Mouse (Mus musculus) lung, embryonic 15.5 days (tissue): ENCODE results near the gene Gm5065. TPM values are rescaled to one million over a fixed set of nuclear protein-coding genes. Genes with fewer than 3 reads are reported as not detected.

Experiments used
- ATAC-seq: fragments of 200-750 bp; cut with Nextera tagmentation; 2 replicates; pipeline ENCODE4 v1.8.0; 2017; ENCODE audit warnings: moderate number of reproducible peaks, borderline replicate concordance; ENCODE audit not compliant: low FRiP score, low TSS enrichment; ENCODE audit errors: extremely low read depth
- H3K27ac ChIP-seq: fragments of 300-500 bp; sonication (generic); 2 replicates; pipeline ENCODE4 v1.5.1; 2015; ENCODE audit warnings: moderate library complexity, mild to moderate bottlenecking, inconsistent platforms
- H3K27me3 ChIP-seq: fragments of 300-500 bp; sonication (generic); 2 replicates; pipeline ENCODE4 v1.6.1; 2015; ENCODE audit warnings: inconsistent platforms
- H3K36me3 ChIP-seq: fragments of 300-500 bp; sonication (generic); 2 replicates; pipeline ENCODE4 v1.6.1; 2015; ENCODE audit warnings: inconsistent platforms
- H3K4me1 ChIP-seq: fragments of 300-500 bp; sonication (generic); 2 replicates; pipeline ENCODE4 v1.6.1; 2015; ENCODE audit warnings: inconsistent platforms
- H3K4me2 ChIP-seq: fragments of 300-500 bp; sonication (generic); 2 replicates; pipeline ENCODE4 v1.6.1; 2015; ENCODE audit warnings: inconsistent platforms, mild to moderate bottlenecking, moderate library complexity
- H3K4me3 ChIP-seq: fragments of 300-500 bp; sonication (generic); 2 replicates; pipeline ENCODE4 v1.5.1; 2015; ENCODE audit warnings: mild to moderate bottlenecking, inconsistent platforms
- H3K9ac ChIP-seq: fragments of 300-500 bp; sonication (generic); 2 replicates; pipeline ENCODE4 v1.6.1; 2015; ENCODE audit warnings: inconsistent platforms
- H3K9me3 ChIP-seq: fragments of 300-500 bp; sonication (generic); 2 replicates; pipeline ENCODE4 v1.6.1; 2016; ENCODE audit warnings: inconsistent platforms
- WGBS: fragments of 180-500 bp; shearing (Covaris S2); methylation state at CpG from one replicate; pipeline ENCODE4 v1.1.7; 2015; 5-methylcytosine and 5-hydroxymethylcytosine counted together
- polyA plus RNA-seq: library from polyadenylated mRNA; unstranded; fragments of >200 nt; fragmentation: Nextera tagmentation; extraction: Ambion mirVana; gene quantifications from 2 replicates; pipeline ENCODE4 v1.2.1, GENCODE M21; 2015

Gm5065 gene
- not detected in 2 replicates for polyA plus RNA-seq

DNA sequence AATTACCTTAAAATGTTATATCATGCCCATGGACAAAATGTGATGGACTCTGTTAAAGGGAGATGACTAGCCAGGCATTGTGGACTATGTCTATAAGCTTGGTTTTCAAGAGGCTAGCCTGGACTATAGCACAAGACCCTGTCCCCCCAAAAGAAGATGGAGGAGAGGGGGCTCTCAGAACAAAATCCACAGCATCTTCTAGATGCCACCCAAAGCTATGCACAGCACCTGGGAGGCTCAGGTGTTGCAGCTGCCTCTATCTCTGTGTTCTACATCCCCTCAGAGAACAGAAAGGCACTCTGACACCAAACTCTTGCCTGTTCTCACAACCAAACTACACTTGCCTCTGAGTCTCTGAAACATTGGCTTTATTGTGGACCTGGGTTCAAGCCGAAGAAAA is at the start of gene Gm5065:
Gene Gm5065 (plus strand): TSS at position 301 of the 400 bp plus-strand sequence.
- Histone ChIP-seq H3K4me2 (no peak within 1 kb of the TSS), H3K9ac (no peak within 1 kb of the TSS), H3K36me3 (no peaks in the 10 kb centered on the region), H3K27me3 (no peaks in the 10 kb centered on the region), H3K4me3 (no peak within 1 kb of the TSS), H3K4me1 (no peaks in the 10 kb centered on the region), H3K9me3 (0 out of 2 replicates have a peak, but pooled peaks cover under 1% of the 10 kb centered on the region), H3K27ac (no peak within 1 kb of the TSS)
- 73% methylated on average over 1 of the region's 1 CpGs for WGBS
- ATAC-seq = no peak

DNA sequence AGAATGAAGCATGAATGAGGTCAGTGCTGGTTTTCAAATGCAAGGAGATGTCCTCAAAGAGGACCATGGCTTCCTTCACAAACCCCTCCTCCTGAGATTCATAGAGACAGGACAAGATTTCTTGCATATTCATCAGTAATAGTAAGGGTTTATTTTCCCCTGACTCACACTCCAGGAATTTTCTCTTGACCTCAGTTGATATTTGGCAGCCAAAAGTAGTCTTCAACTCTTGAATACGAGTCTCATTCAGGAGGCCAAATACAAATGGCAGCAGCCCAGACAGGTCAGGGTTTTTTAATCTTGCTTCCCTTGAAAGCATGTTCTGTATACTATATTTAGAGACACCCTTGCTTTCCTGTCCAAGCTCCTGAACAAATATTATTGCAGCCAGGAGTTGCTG is 22.8 kb upstream of the Gm5065 start:
- no peak overlapping the region for H3K27ac ChIP-seq
- H3K9me3 ChIP-seq = no peaks in the 10 kb centered on the region
- ATAC-seq = no peak
- H3K27me3 ChIP-seq = no peaks in the 10 kb centered on the region
- H3K4me1 ChIP-seq = no peaks in the 10 kb centered on the region
- WGBS = 59% methylated on average over 1 of the region's 1 CpGs
- no peak overlapping the region for H3K4me2 ChIP-seq
- no peak overlapping the region for H3K9ac ChIP-seq
- H3K36me3 ChIP-seq = no peaks in the 10 kb centered on the region
- no peak overlapping the region for H3K4me3 ChIP-seq

DNA sequence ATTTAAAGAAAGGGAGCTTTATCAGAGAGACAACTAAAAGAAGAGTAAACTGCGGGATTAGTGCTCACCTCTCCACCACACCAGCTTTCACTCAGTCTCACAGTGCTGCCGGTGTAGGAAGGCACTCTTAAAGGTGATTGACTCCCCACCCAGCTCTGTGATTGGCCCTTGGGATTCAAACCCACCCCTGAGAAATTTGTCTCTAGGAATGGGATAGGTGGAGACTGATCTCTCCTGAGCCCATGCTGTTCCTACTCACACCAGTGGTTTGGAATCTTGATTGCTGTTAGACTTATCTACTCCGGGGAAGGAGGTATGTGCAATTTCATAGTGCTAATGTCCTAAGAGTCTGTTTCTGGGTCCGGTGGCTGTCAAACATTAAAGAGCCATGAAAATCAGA is 598 bp downstream of the Gm5065 start, which contains the start of gene Nlrp2:
Gene Nlrp2 (minus strand): TSS at position 101 of the 400 bp plus-strand sequence.
- WGBS = 74% methylated on average over 4 of the region's 4 CpGs
- no peak for ATAC-seq

DNA sequence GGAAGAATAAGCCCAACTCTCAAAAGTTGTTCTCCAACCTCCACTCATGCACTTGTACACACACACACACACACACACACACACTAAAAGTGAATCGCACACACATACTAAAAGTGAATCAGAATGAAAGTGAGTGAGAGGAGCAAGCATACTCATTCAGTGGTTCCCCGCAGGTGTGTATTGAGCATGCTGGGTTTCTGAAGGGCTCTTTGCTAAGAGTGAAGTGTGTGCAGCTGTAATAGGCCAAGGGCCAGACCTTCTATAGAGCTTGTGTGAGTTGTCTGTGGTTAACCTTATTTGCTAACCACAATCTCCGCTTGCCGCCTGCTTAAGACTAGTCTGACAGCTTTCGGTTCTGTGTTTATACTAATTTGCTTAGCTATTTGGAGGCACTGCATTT is 13.3 kb downstream of the Gm5065 start:
- Histone ChIP-seq H3K27ac (no peak overlapping the region), H3K9me3 (no peaks in the 10 kb centered on the region; the same call in 1 of the 2 replicates), H3K4me1 (no peaks in the 10 kb centered on the region), H3K36me3 (no peaks in the 10 kb centered on the region), H3K4me3 (no peak overlapping the region), H3K9ac (no peak overlapping the region), H3K27me3 (no peaks in the 10 kb centered on the region), H3K4me2 (no peak overlapping the region)
- 90% methylated on average over 5 of the region's 5 CpGs for whole genome bisulfite sequencing
- ATAC-seq = no peak

More for the DNA sequence above, 598 bp downstream of the Gm5065 start, which contains the start of gene Nlrp2:
- Histone ChIP-seq H3K4me2 (no peak within 1 kb of the TSS), H3K9me3 (0 out of 2 replicates have a peak, but pooled peaks cover 6% of the 10 kb centered on the region), H3K27ac (no peak within 1 kb of the TSS), H3K9ac (no peak within 1 kb of the TSS), H3K27me3 (no peaks in the 10 kb centered on the region), H3K4me3 (no peak within 1 kb of the TSS), H3K4me1 (no peaks in the 10 kb centered on the region), H3K36me3 (no peaks in the 10 kb centered on the region)

DNA sequence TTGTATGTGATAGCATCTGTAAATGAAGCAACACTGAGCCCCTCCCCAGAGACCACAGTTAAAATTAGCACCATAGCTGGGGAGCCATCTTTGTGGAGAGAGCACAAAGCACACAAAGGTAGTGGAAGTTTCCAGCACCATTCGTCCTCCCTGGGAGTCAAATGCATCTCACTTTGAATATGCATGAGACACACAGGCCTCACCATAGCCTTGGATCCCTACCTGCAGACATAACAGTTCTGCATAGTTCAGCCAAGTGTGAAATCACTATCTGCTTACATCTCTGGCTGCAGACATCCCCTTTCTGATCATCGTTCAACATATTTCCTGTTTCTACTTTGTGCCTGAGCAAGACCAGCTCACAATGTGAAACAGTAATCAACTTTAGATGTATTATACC is 16.4 kb downstream of the Gm5065 start:
- 76% methylated on average over 2 of the region's 2 CpGs for WGBS
- H3K9me3 ChIP-seq = no peaks in the 10 kb centered on the region; the same call in 1 of the 2 replicates
- ATAC-seq = no peak
- no peak overlapping the region for H3K9ac ChIP-seq
- no peak overlapping the region for H3K4me2 ChIP-seq
- no peak overlapping the region for H3K27ac ChIP-seq
- no peaks in the 10 kb centered on the region for H3K27me3 ChIP-seq
- H3K36me3 ChIP-seq = no peaks in the 10 kb centered on the region
- no peak overlapping the region for H3K4me3 ChIP-seq
- H3K4me1 ChIP-seq = no peaks in the 10 kb centered on the region

DNA sequence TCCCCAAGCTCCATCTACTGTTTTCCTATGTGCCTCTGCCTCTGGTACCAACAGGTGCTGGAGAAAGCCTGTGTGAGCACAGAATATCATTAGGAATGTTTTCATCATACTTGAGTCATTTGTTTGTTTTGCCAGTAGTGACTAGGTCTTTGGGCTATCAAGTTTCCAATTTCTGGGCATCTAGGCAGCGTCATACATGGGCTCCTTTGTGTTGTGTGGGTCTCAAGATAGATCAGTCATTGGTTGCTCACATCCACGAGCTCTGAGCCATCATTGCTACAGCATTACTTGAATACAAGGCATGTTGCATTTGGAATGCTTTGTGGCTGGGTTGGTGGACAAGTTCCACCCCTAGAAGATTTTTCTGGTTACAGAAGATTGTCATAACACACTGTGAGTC is 55.9 kb downstream of the Gm5065 start:
- H3K36me3 ChIP-seq = no peaks in the 10 kb centered on the region
- H3K4me3 ChIP-seq = no peak overlapping the region
- ATAC-seq = no peak
- no peaks in the 10 kb centered on the region for H3K9me3 ChIP-seq
- no peaks in the 10 kb centered on the region for H3K4me1 ChIP-seq
- H3K27ac ChIP-seq = no peak overlapping the region
- no peak overlapping the region for H3K4me2 ChIP-seq
- 23% methylated on average over 2 of the region's 2 CpGs for WGBS
- H3K9ac ChIP-seq = no peak overlapping the region
- no peaks in the 10 kb centered on the region for H3K27me3 ChIP-seq

Other genes with a start within 250 kb of the Gm5065 start
- not detected in 2 replicates for gene Rfpl4, start 233.6 kb upstream of the Gm5065 start, polyA plus RNA-seq
- gene Rasl2-9, start 224.6 kb upstream of the Gm5065 start, polyA plus RNA-seq = 0.47 and 0.64 TPM in 2 replicates
- not detected in 2 replicates for gene Vmn1r55, start 200.9 kb upstream of the Gm5065 start, polyA plus RNA-seq
- gene Vmn1r56, start 153.8 kb upstream of the Gm5065 start, polyA plus RNA-seq = not detected in 2 replicates
- gene Vmn1r57, start 132.0 kb upstream of the Gm5065 start, polyA plus RNA-seq = not detected in 2 replicates
- not detected in 2 replicates for gene Nlrp2, start 498 bp downstream of the Gm5065 start, polyA plus RNA-seq
- gene Vmn1r58, start 62.9 kb downstream of the Gm5065 start, polyA plus RNA-seq = not detected in 2 replicates
- gene Vmn1r59, start 106.2 kb downstream of the Gm5065 start, polyA plus RNA-seq = not detected in 2 replicates
- gene Vmn2r28, start 143.4 kb downstream of the Gm5065 start, polyA plus RNA-seq = not detected in 2 replicates
- gene Vmn1r60, start 196.8 kb downstream of the Gm5065 start, polyA plus RNA-seq = not detected in 2 replicates